Mouse (Mus musculus) forebrain, postnatal 0 days (tissue): Measurements from ENCODE around the gene Rell1. TPM values are rescaled to one million over a fixed set of nuclear protein-coding genes. Genes with fewer than 3 reads are reported as not detected.

ENCODE experiments used
- ATAC-seq: fragments of 200-750 bp; cut with Nextera tagmentation; 2 replicates; pipeline ENCODE4 v1.8.0; 2017; ENCODE audit warnings: mild to moderate bottlenecking, moderate library complexity
- DNase-seq: peaks from one replicate; pipeline ENCODE4 v3.0.0-alpha.2; 2015
- H3K27ac ChIP-seq: fragments of 300-500 bp; sonication (generic); 2 replicates; pipeline ENCODE4 v1.5.1; 2014; ENCODE audit warnings: low read depth, mild to moderate bottlenecking, antibody characterized with exemption, low read length, moderate library complexity, mixed read lengths
- H3K27me3 ChIP-seq: fragments of 300-500 bp; sonication (generic); 2 replicates; pipeline ENCODE4 v1.6.1; 2014; ENCODE audit warnings: mild to moderate bottlenecking, low read length, mixed read lengths; ENCODE audit not compliant: insufficient read depth
- H3K36me3 ChIP-seq: fragments of 300-500 bp; sonication (generic); 2 replicates; pipeline ENCODE4 v1.6.1; 2014; ENCODE audit warnings: mild to moderate bottlenecking, moderate library complexity; ENCODE audit not compliant: insufficient read depth
- H3K4me1 ChIP-seq: fragments of 300-500 bp; sonication (generic); 2 replicates; pipeline ENCODE4 v1.6.1; 2014; ENCODE audit warnings: antibody characterized with exemption; ENCODE audit not compliant: insufficient read depth
- H3K4me2 ChIP-seq: fragments of 300-500 bp; sonication (generic); 2 replicates; pipeline ENCODE4 v1.6.1; 2014; ENCODE audit warnings: low read depth, mild to moderate bottlenecking, moderate library complexity
- H3K4me3 ChIP-seq: fragments of 300-500 bp; sonication (generic); 2 replicates; pipeline ENCODE4 v1.5.1; 2014; ENCODE audit warnings: low read depth, low read length, mixed read lengths
- H3K9ac ChIP-seq: fragments of 300-500 bp; sonication (generic); 2 replicates; pipeline ENCODE4 v1.6.1; 2014; ENCODE audit warnings: mild to moderate bottlenecking
- H3K9me3 ChIP-seq: fragments of 300-500 bp; sonication (generic); 2 replicates; pipeline ENCODE4 v1.6.1; 2016; ENCODE audit warnings: low read length
- CTCF ChIP-seq: sonication (generic); IDR thresholded peaks from 2 replicates; pipeline ENCODE4 v1.5.1; 2016; ENCODE audit warnings: antibody characterized with exemption, control low read depth, low read depth
- WGBS: fragments of 180-500 bp; shearing (Covaris S2); extraction: QIAGEN DNeasy Blood & Tissue Kit; methylation state at CpG from one replicate; pipeline ENCODE4 v1.1.7; 2014; 5-methylcytosine and 5-hydroxymethylcytosine counted together
- polyA plus RNA-seq: library from polyadenylated mRNA; unstranded; fragments of >200 nt; fragmentation: Nextera tagmentation; extraction: Ambion mirVana; gene quantifications from 2 replicates; pipeline ENCODE4 v1.2.1, GENCODE M21; 2015
- total RNA-seq: library from RNA; depleted of rRNA; stranded (reverse); fragments of >200 nt; gene quantifications from 2 replicates; pipeline ENCODE4 v1.2.3, GENCODE M21; 2014

Gene Rell1
- total and polyA plus RNA-seq, 2 experiments from 2014 or later = 5.3 to 11.2 TPM

DNA sequence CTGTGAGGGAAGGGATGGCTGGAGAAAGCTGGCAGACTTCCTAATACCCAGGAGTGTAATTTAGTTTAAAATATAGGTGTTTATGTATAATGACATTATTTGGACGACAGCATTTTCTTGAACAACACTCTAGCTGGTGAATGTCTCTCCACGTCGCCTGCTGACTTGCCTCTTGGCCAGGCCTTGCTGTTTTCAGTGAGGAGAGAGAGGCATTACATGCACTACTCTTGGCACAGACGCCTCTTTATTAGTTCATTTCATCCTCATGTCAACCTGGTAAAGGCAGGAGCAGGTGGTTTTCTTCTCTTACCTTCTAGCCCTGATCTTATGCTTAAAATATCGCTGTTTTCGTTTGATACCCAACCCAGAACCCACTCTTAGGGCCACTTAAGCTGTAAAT is 17.6 kb upstream of the Rell1 start:
- Histone ChIP-seq H3K36me3 (no peaks in the 10 kb centered on the region), H3K27me3 (no peaks in the 10 kb centered on the region), H3K27ac (no peak overlapping the region), H3K4me2 (no peak overlapping the region), H3K4me1 (no peaks in the 10 kb centered on the region), H3K9ac (no peak overlapping the region), H3K9me3 (no peaks in the 10 kb centered on the region), H3K4me3 (no peak overlapping the region)
- ATAC-seq (no peak), DNase-seq (no peak)
- no peak for TF ChIP-seq CTCF
- 59% methylated on average over 6 of the region's 6 CpGs for WGBS

- H3K4me1 ChIP-seq = no peaks in the 10 kb centered on the region
- H3K27me3 ChIP-seq = no peaks in the 10 kb centered on the region
- no peak overlapping the region for H3K4me2 ChIP-seq
- no peak overlapping the region for H3K9ac ChIP-seq
- 54% methylated on average over 11 of the region's 11 CpGs for WGBS
- TF ChIP-seq CTCF = no peak
- no peak for DNase-seq
- ATAC-seq = no peak
- no peaks in the 10 kb centered on the region for H3K9me3 ChIP-seq
- no peak overlapping the region for H3K4me3 ChIP-seq
- H3K27ac ChIP-seq = no peak overlapping the region
- H3K36me3 ChIP-seq = no peaks in the 10 kb centered on the region
These were observed 13.6 kb upstream of the Rell1 start for GRCm38 (mm10) chr5:63982296-63982695.

DNA sequence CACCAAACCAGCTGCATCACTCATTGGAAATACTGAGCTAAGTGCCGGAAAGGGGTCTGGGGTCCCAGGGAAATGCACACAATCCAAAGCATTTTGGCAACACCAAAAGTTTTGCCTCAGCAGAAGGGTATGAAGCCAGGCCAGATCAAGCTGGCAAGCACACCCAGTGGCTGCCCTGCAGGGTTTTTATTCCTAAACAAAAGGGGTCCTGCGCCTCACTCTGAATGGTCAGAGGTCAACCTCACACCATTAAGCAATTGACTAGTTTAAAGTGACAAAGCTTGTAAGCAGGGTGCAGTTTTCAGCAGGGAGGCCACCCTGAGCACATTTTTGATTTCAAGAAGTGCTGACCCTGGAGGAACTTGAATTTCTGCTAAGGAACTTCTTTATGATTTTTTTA is 2.3 kb upstream of the Rell1 start:
- no peaks in the 10 kb centered on the region for H3K9me3 ChIP-seq
- ATAC-seq (no peak), DNase-seq (no peak)
- no peaks in the 10 kb centered on the region for H3K27me3 ChIP-seq
- WGBS = 37% methylated on average over 2 of the region's 2 CpGs
- H3K36me3 ChIP-seq = no peaks in the 10 kb centered on the region
- TF ChIP-seq CTCF = no peak
- H3K4me1 ChIP-seq = peaks cover 7% of the 10 kb centered on the region
- no peak overlapping the region for H3K27ac ChIP-seq
- H3K4me3 ChIP-seq = no peak overlapping the region
- no peak overlapping the region for H3K4me2 ChIP-seq
- no peak overlapping the region for H3K9ac ChIP-seq

- DNase-seq = peak; percentile 9
- Histone ChIP-seq H3K9ac (no peak overlapping the region), H3K4me3 (no peak overlapping the region), H3K9me3 (no peaks in the 10 kb centered on the region), H3K4me1 (peaks cover 7% of the 10 kb centered on the region), H3K27me3 (no peaks in the 10 kb centered on the region), H3K27ac (no peak overlapping the region), H3K36me3 (no peaks in the 10 kb centered on the region), H3K4me2 (no peak overlapping the region)
- 6% methylated on average over 7 of the region's 7 CpGs for WGBS
- no peak for TF ChIP-seq CTCF
- no peak for ATAC-seq
These were observed 1.6 kb upstream of the Rell1 start for GRCm38 (mm10) chr5:63970281-63970732.

- WGBS = 21% methylated on average over 5 of the region's 5 CpGs
- H3K27ac ChIP-seq = 0 out of 2 replicates have a peak overlapping the region, but pooled peaks have one; percentile 9
These were observed 897 bp upstream of the Rell1 start for GRCm38 (mm10) chr5:63969476-63970112.

DNA sequence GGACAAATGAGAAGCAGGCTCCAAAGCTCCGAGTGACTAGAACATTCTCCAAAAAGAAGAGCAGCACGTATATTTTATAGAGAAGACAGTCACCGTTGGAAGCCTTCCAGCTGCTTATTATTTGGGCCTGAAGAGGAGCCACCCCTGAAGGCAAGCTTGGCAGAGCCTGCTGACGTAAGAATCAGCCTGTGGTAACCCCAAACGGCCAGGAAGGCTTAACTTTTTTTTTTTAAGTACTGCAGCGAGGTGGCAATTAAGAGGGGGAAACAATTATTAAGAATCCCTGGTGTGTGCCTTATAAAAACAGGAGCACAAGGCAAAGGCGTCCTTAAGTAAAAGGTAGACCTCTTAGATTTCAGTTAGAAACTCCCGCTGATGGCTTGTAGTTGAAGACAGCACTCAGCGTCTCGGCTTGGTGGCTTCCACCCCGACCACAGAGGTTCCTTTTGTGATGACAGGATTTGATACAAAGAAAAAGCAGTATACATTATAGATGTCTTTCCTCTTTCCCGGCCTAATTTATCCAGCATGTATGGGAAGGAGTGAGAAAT is 1.0 kb downstream of the Rell1 start:
- WGBS = 2% methylated on average over 12 of the region's 12 CpGs
- H3K4me2 ChIP-seq = peak overlapping the region; percentile 79
- ATAC-seq (no peak), DNase-seq (peak; percentile 32)
- peak overlapping the region; percentile 40; the same call in 1 of the 2 replicates for H3K27ac ChIP-seq
- no peak for TF ChIP-seq CTCF
- peak overlapping the region; percentile 76 for H3K4me3 ChIP-seq
- H3K9ac ChIP-seq = peak overlapping the region; percentile 68
- H3K4me1 ChIP-seq = peaks cover 7% of the 10 kb centered on the region
- no peaks in the 10 kb centered on the region for H3K9me3 ChIP-seq
- H3K27me3 ChIP-seq = no peaks in the 10 kb centered on the region
- no peaks in the 10 kb centered on the region for H3K36me3 ChIP-seq

More at GRCm38 (mm10) chr5:63969476-63970112, 897 bp upstream of the Rell1 start:
- Histone ChIP-seq H3K36me3 (no peaks in the 10 kb centered on the region), H3K27me3 (no peaks in the 10 kb centered on the region), H3K9me3 (no peaks in the 10 kb centered on the region), H3K9ac (no peak overlapping the region), H3K4me1 (peaks cover 7% of the 10 kb centered on the region), H3K4me2 (peak overlapping the region; percentile 79; the same call in 1 of the 2 replicates), H3K4me3 (peak overlapping the region; percentile 76; the same call in 1 of the 2 replicates)
- no peak for ATAC-seq
- TF ChIP-seq CTCF = no peak
- DNase-seq = peak; percentile 9

DNA sequence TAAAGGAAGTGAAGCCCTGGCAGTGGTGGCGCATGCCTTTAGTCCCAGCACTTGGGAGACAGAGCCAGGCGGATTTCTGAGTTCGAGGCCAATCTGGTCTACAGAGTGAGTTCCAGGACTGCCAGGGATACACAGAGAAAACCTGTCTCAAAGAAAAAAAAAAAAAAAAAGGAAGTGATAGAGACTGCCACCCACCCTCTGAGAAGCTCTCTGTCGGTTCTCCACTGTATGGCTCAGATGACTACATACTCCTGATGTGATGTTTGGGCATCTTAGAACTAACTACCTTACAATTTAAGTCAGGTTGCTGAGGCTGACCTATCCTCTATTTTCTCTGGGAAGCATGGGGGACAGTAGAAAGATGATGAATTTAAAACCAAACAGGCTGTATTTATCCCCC is 2.3 kb downstream of the Rell1 start:
- no peak overlapping the region for H3K4me3 ChIP-seq
- ATAC-seq = no peak

More for the DNA sequence above, 2.3 kb downstream of the Rell1 start:
- H3K9me3 ChIP-seq = no peaks in the 10 kb centered on the region
- no peak overlapping the region for H3K27ac ChIP-seq
- DNase-seq = no peak
- H3K9ac ChIP-seq = no peak overlapping the region
- WGBS = 65% methylated on average over 4 of the region's 4 CpGs
- no peaks in the 10 kb centered on the region for H3K27me3 ChIP-seq
- H3K36me3 ChIP-seq = no peaks in the 10 kb centered on the region
- no peak overlapping the region for H3K4me2 ChIP-seq
- H3K4me1 ChIP-seq = peaks cover 7% of the 10 kb centered on the region
- TF ChIP-seq CTCF = no peak
